Mouse (Mus musculus): Measurements from ENCODE around the gene Ugdh.
"Not testable (repeated sequence)": the region's sequence is repeated elsewhere in the genome, so short reads cannot be mapped to it uniquely, and the experiment has no call there.

Ugdh gene

DNA sequence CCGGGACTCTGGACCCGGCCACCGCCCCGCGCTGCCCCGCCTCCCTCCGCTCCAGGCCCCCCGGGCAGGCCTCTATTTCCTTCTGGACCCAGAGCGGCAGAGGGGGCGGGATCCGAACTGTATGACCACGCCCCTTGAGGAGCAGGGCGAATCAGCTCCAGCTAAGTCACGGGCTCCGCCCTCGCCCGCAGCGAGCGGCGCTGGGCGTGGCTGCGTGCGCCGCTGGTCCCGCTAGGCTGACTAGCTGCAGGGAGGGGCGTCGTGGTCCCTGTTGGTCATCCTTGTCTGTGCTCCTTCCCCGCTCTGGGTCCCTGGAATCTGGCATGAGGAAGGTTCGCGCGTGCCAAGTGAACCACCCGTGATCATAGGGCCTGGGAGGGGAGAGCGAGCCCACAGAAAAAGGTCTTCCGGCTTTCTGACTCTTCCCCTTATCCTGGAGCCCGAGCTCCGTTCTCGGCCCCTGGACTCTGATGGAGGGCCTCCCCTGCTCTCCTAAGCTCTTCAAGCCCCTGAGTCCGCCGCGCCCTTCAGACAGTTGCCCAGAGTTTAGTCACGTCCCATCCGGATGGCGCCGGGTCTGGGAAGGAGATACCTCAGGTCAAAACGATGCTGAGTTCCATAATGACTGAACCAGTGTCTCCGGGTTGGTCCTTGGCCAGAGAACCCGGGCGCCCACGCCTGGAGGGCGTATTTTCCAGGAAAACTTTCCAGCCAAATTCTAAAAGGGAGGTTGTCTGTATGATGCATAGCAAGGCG, at the start of gene Ugdh:
Gene Ugdh, minus strand, starts transcription at position 144 of the 756 bp plus-strand sequence.
- peak; percentile 96 for DNase-seq (ENCODE audit: low read depth, low spot score)

DNA sequence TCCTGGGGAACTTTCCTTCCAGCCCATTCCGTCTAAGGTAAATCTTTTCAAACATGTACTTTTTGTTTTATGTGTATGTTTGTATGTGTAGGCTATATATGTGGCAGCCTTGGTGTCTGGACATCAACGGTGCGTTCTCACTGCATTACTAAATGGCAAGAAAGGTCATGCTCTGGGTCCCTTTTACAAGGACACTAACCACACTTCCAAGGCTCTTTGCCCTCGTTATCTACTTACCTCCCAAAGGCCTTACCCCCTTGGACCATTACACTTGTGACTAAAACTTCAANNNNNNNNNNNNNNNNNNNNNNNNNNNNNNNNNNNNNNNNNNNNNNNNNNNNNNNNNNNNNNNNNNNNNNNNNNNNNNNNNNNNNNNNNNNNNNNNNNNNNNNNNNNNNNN, 47.2 kb upstream of the Ugdh start:
- DNase-seq (ENCODE audit: low read depth, low spot score): no peak

DNA sequence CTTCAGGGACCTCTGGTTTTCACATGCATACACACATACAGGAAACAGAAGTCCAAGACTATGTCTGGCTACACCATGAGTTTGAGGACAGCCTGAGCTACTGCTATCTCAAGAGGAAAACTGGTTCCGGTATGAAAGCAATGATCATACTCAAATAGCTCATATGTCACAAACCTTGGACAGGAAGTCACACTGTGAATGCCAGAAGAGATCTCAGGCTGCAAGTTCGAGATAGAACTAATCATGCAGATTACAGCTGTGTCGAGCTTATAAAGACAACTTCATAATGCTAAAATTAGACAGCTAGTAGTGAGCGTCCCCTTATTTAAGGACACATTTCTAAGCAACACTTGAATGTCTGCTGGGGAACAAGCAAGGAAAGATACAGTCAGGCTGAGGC, 44.8 kb upstream of the Ugdh start:
- DNase-seq (ENCODE audit: low read depth, low spot score): peak; percentile 56

DNA sequence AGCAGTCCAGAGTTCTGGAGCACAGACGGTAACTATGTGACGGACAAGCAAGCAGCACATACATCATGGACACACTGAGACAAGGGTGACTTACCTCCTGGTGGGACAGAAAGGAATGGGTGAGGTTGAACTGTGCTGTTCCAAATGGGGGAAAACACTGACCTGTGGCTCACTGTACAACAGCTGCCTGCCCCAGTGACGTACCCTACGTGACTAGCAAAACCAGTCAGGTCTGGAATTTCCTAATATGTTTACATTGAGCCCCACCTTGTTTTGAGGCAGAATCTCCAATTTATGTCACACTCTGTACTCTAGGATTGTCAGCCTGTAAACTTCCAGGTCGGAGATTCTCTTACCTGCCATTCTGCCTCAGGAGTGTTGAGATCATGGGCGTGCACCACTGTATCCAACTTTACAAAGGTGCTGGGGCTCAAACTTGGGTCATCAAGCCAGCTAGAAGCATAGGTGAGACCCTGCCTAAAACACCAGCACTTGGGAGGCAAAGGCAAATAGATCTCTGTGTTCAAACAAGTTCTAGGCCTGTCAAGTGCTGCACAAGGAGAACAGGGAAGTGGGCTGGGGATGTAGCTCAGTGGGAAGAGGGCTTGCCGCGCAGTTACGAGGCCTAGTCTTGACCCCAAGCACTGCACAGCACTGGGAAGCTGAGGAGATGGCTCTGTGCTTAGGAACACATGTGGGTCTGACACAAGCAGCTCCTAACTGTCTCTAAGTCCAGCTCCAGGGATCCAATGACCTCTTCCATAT, 44.1 kb upstream of the Ugdh start:
- DNase-seq (ENCODE audit: low read depth, low spot score): no peak

DNA sequence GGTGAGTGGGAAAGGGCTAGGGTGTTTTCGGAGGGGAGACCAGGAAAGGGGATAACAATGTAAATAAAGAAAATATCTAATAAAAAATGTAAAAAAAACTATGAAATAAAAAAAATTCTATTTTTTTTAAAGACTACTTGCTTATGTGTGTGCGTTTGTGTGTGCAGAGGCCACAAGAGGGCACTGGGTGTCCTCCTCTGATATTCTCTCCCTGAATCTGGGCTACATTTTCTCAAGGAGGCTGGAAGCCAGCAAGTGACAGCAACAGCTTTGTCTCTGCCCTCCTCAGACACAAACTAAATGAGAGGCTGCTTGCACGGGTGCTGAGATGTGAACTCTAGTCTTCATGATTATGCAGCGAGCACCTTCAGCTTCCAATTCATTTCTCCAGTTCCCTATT, 42.5 kb upstream of the Ugdh start:
- DNase-seq (ENCODE audit: low read depth, low spot score): peak; percentile 66

DNA sequence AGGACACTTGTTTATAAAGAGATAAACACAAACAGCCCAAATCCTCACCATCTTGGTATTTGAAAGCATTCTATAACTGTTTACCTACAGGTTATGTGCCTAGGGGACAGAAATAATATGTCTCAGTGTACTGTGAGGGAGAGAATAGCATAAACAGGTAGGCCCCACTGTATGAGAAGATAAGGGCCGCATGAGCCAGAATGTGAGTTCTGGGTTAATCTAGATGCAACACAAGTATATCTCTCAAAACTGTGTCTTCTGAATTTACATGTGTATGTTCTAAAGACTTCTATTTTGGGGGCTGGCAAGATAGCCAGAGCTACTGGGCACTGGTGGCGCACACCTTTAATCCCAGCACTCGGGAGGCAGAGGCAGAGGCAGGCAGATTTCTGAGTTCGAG, 41.0 kb upstream of the Ugdh start:
- not testable (repeated sequence) for DNase-seq (ENCODE audit: low read depth, low spot score)

DNA sequence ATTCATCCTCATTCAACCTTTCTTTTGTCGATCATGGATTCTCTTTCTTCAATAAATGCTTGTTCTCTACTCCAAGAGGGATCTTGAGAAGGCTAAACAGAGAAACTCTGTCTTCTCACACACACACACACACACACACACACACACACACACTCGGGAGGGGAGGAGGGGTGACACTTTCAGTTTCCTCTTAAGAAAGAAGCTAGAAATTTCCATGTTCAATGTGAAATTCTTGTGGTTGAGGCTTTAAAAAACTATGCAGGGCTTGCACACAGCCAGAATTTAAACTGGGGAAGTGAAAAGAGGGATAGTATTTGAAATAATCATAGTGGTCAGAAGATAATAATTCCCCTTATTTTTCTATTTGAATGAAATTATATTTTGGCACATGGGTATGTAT, 40.1 kb upstream of the Ugdh start:
- DNase-seq (ENCODE audit: low read depth, low spot score): peak; percentile 51

DNA sequence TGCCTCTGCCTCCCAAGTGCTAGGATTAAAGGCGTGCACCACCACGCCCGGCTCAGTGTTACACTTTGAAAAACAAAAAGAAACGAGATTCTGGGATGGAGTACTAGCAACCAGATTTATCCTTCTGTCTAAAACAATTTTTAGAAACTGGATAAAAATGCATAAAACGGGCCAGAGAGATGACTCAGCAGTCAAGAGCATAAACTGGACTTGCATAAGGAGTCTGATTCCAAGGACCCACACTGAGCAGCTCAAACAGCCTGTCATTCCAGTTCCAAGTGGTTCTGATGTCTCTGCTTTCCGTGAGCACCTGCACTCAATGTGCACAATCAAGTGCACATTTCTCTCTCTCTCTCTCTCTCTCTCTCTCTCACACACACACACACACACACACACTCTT, 34.0 kb upstream of the Ugdh start:
- no peak for DNase-seq (ENCODE audit: low read depth, low spot score)

DNA sequence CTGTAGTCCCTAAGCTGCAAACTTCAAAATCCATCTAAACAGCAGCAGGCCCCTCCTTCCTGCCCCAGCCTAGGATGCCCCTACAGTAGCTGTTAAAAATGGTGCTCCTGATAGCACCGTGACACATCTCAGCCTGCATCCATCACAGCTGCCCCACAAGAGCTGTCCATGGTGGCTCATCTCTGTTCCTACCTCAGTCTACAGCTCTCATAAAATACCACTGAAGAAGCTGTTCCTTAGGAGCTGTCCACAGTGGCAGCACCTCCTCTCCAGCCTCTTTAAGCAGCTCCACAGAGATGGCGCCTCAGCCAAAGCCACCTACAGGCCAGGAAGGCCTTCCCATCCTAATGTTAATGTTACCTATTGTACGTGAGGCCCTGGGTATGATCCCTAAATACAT, 31.2 kb upstream of the Ugdh start:
- no peak for DNase-seq (ENCODE audit: low read depth, low spot score)

DNA sequence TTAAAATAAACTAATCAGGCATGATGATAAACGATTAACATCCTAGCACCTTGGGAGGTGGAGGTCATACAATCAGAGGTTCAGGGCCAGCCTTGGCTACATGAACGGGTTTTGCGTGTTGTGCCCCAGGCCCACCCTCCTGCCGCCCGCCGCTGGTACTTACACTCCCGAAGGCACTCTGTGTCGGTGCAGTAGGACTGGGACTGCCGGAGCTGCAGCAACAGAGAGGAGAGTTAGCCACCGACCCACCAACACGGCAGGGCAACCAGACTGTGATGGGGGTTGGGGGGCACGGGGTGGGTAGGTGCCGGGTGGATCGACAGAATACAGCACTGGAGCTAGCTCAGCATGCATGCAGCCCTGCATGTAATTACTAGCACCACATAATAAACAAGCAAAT, 24.6 kb upstream of the Ugdh start:
- DNase-seq (ENCODE audit: low read depth, low spot score): no peak

DNA sequence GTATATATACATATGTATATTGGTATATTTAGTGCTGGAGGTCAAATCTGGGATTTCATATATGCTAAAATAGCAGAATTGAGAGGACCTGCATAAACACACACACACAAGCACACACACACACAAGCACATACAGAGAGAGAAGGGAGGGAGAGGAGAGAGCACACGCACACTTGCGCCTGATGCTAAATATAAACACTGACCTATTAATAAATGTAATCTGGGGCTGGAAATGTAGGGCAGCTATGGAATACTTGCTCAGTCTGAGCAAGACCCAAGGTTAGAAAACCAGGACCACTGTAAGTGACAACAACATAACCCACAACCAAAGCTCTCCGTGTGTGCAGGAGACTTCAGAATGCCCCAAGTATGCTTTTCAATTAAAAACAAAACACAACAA, 23.7 kb upstream of the Ugdh start:
- DNase-seq (ENCODE audit: low read depth, low spot score): no peak

DNA sequence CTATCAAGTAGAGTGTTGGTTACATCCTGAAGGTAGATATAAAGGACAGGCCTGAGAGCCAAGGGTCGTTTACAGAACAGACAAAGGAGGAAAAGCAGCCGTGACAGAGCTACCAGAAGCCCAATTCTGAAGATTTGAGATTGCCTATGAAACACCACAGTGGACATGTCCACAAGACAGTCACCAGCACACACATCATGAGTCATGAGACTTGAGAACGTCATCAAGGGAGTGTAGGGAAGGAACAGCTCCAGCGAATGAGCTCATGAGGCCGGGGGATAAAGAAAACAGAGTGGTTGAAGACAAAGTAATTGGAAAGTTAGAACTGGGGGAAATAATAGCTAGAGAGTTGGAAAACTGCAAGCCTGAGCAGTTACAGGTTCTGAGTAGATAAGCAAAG, 22.1 kb upstream of the Ugdh start:
- DNase-seq (ENCODE audit: low read depth, low spot score): no peak

DNA sequence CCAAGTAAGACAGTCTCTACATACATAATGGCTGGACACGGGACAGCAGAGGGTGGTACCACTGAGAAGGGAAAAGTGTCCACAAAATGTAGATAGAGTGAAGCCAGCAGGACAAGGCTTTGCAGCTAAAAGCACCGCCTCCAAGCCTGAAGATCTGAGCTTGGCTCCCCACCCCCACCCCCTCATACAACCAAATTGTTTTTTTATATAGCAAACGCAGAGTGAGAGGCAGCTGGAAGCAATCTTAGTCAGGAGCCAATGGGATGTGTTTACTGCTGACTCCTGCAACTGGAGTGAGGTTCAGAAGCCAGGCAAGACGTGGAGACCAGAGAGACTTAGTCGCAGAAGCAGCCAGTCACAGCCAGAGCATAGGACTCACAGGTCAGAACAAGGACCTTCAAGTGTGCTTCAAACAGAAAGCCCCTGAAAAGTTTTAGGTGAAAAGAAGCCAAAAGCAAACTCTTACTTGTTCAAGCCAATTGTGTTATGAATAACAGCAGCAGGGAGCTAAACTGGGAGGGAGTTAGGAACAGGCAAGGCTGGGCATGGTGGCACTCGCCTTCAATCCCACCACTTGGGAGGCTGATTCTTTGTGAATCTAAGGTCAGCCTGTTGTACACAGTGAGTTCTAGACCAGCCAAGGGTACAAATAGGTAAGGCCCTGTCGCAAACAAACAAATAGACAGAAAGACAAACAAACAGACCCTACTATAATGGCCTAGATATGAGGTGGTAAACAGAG, 21.5 kb upstream of the Ugdh start:
- DNase-seq (ENCODE audit: low read depth, low spot score): no peak

DNA sequence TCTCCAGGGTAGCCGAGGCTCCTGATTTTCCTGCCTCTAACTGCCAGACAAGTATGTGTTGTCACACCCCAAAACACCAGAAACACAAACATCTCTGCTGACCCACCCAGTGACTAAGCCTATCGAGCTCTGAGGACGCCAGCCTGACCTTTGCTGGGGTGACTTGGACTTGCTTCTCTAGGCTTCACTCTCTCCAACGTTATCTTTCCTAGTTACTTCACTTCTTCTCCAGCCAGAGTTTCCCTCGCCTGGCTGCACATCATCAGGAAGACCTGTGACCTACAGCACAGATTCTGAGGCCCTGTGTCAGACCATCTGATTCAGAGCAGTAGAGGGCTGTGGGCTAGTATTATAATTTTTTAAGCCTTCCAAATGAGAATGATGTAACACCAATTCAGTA, 19.0 kb upstream of the Ugdh start:
- no peak for DNase-seq (ENCODE audit: low read depth, low spot score)

DNA sequence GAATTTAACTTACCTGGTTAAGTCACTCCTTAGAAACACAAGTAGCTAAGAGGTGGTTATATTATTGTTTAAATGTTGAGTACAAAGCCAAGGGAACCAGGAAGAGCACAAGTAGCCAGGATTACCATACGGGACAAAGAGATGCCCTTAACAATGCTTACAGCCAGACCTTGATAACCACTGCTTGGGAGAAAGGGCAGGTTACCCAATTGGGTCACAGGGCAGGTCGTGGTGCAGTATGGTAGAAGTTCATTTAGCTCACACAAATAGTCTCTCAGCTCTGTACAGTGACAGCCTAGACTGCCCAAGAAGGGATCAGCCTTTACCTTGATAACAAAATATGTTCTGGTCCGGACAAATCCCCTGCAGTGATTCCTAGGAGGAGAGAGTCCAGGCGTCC, 13.2 kb upstream of the Ugdh start:
- no peak for DNase-seq (ENCODE audit: low read depth, low spot score)

DNA sequence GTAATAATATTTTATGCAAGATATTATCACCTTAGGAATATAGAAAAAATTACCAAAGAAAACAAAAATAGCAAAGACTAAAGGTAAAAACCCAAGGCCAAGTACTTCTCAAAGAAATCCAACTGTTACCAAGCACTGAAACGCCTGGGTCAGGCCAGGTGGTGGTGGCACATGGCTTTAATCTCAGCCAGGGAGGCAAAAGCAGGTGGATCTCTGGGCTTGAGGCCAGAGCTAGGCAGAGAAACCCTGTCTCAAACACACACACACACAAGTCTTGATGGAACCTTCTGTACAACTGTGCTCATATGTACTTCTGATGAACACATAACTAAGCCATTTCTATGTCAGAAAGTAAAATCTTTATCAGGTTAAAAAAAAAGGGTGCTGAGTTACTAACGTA, 12.1 kb upstream of the Ugdh start:
- no peak for DNase-seq (ENCODE audit: low read depth, low spot score)

DNA sequence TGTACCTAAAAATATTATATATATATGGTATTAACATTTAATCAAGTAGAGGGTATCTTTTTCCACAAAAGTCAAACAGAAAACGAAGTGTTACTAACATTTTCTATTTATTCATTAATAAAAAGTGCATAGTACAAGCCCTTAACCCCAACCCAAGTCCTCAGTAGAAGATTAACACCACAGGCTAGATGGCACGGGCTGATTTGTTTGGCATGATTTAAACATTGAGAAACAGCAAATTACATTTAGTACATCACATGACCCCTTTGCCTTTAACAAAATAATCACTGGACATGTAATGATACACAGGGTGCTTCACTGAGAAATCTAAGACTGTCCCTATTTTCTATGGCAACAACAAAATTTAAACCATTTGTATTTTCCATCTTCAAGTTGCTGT, 11.0 kb upstream of the Ugdh start:
- no peak for DNase-seq (ENCODE audit: low read depth, low spot score)

DNA sequence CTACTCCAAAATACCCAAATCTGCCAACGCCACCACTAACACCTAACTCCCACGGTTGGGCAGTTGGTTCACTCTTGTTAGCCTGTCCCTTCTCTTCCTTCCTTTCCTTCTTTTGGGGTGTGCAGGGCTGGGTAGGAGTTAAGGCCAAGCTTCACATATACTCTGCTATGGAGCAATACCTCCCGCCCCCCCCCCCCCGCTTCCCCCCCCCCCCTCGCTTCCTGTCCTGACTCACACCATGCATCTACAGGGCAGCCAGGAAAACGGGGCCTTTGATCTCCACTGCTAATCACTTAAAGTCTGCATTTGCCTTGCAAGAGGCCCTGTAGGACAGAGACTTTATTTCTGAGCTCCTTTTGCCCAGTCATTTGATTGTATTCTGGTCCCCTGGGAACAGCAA, 9.2 kb upstream of the Ugdh start:
- DNase-seq (ENCODE audit: low read depth, low spot score): no peak

DNA sequence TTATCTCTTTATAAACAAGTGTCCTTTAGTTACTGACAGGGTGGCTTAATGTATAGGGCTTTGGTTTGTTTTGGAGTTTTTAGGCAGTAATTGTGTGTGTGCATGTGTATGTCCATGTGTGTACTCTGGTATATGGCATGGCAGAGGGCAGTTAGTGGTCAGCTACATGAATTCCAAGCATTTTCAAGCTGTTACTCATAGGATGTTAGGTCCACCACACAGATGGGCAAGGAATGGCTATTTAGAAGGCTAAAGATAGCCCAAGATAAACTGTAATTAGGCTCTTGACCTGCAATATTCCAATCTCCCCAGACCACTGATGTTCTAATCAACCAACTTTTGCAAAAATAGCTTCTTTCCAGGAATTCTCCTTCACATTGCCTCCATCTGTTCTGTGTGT, 2.3 kb upstream of the Ugdh start:
- DNase-seq (ENCODE audit: low read depth, low spot score): no peak

DNA sequence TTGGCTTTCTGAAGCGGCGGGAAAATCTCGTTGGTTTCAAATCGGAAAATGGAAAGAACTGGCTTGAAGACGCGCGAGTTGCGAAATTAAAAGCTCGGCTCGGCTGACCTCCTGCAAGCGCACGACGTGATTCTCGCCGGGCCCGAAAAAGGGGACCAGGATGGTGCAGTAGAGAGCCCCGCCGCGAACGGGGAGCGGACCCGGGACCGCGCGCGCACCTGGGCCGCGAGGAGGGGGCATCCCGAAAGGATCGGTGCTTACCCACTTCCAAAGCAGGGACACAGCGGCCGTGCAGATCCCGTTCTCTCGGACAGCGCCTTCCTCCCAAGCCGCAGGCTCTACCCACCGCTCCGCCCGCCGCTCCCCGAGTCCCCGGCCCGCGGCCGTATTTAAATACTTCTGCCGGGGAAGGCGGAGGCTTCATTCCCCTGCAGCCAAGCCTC, 365 bp downstream of the Ugdh start:
- no peak for DNase-seq (ENCODE audit: low read depth, low spot score)

DNA sequence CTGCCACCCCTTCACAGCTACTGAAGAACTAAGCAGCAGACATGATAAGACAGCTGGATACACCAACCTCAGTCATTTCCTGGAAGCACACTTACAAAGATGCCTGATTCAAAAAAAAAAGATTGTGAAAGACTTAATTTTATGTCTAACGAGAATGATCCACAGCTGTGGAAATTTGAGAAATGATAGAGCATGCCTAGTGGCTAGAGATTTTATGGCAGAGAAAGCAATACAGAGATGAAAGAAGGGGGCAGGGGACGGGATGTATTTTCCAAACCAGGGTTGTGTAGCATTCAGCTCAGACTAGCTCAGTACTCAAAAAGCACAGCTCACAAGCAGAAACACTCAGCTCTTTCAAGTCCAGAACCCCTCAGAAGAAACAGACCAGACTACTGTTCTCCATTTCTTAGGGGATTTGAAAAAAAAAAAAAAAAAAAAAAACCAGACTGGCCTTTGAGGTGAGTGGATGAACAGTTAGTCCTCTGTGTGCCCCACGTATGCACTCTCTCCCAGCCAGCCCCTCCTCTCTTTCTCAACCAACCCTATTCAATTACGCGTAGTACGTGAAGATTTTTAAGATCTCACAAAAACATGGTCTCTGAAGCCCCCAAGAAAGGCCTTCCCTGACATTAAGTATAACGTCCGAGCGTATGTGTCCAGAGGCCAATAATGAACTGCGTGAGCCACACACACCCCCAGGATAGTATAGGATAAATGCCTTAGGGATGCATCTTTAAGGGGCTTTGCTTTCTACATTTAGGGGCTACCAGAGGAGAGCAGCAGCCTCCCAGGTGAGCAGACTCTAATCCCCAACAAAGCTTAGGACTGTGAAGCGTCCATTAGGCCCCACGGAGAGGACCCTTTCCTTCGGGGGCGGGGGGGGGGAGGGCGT, 1.0 kb downstream of the Ugdh start:
- peak; percentile 16 for DNase-seq (ENCODE audit: low read depth, low spot score)

DNA sequence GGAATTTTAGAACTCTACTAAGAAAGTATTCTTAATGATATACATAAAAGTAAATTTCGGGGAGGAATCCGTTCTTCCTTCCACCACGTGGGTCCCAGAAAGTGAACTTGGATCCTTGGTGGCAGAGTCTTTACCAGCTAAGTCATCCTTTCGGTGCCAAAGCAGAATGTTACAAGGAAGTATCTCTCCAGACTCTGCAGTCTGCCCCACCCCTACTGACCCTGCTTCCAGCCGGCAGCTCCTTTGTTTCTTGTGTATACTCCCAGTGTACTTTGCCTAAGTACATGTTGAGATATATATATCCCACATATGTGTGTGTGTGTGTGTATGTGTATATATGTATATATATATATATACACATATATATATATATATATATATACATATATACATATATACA, 6.3 kb downstream of the Ugdh start:
- no peak for DNase-seq (ENCODE audit: low read depth, low spot score)

Measured in A20 (cell line).